Mouse (Mus musculus) v-Abl transformed pro-B cells (cell line): ENCODE measurements at regions not wholly inside any gene's neighbourhood (a gene's known extent, or its start where the extent isn't known, plus 50 kb on each side); places are given as distances from the start of the nearest gene placed in this dataset.

Source experiments
- in situ Hi-C, 2 experiments: fragments of 400-800 bp; cut with MboI; formaldehyde crosslinking; loops; one replicate each; pipeline ENCODE4 v1.15.1; 2025; ENCODE audit not compliant: unreplicated experiment in 2 of 2

- in situ Hi-C loops, result no loop called here
Observed at GRCm38 (mm10) chr8:103413589-103414575, 628.4 kb upstream of the Cdh11 start.

DNA sequence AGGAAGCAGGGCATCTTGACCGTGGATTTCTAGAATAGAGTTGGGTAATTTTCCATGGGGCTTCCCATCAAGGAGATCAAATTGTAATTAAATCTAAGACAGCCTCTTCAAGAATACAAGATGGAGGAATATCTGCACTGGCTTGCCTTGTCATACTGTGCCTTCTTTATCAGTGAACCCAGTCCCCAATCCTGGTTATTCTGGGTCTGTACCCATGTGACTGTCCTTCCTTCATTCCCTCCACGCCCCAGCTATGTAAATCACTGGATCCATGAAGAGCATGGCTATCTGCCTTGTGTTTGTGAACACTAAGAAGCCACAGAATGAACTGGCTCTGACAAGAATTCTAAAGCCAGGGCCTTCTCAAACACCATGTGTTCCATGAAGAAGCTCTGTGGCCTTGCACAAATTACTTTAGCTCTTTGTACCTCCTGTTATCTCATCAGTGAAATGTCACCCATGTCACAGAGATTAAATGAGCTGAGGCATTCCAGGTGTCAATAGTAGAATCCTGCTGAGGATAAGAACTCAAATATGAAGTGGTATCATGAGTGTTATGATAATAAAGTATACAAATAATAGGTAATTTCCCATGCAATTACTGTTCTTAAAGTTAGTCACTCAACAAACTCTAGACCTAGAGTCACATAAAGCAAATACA lies 637.0 kb upstream of the Cdh11 start:
- in situ Hi-C loops, result no loop called here

DNA sequence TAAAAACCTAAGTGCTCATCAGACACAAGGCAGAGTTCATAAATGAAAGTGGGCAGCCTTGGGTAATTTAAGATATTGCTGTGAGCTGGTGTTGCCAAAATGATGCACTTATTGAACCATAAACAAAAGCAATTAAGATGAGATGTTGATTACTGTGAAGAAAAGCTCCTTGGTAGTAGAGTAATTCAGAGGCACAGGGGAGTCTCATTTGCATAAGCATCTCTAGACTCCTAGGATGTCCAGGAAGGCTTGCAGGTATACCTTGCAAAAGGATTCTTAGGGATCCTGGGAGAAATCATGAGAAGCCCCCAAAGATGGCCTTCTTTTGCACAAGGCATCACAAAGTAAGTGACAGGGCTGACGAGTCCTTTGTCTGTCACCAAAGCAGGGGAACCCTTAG lies 640.5 kb upstream of the Cdh11 start:
- in situ Hi-C loops, result no loop called here

DNA sequence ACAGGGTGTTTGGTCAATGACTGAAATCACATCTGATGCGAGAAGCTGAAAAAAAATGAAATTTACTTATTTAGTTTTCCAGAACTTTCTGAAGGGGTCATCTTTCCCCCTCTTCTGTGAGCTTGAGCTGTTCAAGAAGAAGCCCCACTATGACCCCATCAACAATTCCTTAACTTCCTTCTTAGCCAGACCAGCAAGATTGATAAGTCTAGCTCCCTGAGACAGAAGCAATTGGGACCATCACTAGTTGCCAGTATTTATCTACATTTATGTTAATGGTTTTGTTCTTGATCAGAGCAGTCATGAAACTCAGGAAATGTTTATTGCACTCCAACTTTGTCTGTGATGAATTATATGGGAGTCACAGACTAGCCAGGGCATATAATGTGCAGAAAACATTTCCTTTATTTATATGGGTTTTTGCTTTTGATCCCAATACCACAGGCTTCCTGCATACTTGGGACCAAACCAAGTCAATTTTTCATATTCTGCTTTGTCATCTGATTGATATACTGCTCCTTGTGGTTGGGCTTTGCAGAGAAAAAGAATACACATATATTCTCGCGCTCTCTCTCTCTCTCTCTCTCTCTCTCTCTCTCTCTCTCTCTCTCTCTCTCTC lies 645.5 kb upstream of the Cdh11 start:
- in situ Hi-C loops, result no loop called here

- in situ Hi-C loops, result no loop called here
Observed at GRCm38 (mm10) chr8:103433532-103434105, 648.2 kb upstream of the Cdh11 start.

- in situ Hi-C loops, result no loop called here
Observed at GRCm38 (mm10) chr8:103438995-103439717, 653.7 kb upstream of the Cdh11 start.

DNA sequence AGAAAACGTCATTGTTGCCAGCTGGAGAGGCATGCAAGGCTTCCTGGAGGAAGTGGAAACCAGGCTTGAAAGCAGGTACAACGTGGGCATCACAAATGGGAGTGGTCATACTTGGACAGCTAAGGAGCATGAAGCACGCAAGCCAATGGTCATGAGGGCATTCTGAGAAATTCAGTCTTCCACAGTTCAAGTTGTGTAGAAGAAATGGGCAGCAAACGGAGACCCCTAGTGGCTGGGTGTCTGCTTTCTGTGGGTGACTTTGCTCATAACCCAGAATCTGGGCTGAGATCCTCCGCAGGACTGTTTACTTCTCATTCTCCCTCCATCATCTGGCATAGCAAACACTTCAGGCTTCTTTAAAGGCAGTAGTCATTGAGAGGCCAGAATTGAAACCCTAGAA lies 655.7 kb upstream of the Cdh11 start:
- in situ Hi-C loops, result no loop called here

- in situ Hi-C loops, result no loop called here
Observed at GRCm38 (mm10) chr8:103442420-103443125, 657.1 kb upstream of the Cdh11 start.

- in situ Hi-C loops, result no loop called here
Observed at GRCm38 (mm10) chr8:103444577-103444976, 656.8 kb upstream of the Cdh5 start.

GRCm38 (mm10) chr8:103445378-103445777 lies 656.0 kb upstream of the Cdh5 start:
- in situ Hi-C loops, result no loop called here

- in situ Hi-C loops, result no loop called here
Observed at GRCm38 (mm10) chr8:103447916-103448315, 653.5 kb upstream of the Cdh5 start.

- in situ Hi-C loops, result no loop called here
Observed at GRCm38 (mm10) chr8:103451381-103452018, 649.9 kb upstream of the Cdh5 start.

- in situ Hi-C loops, result no loop called here
Observed at GRCm38 (mm10) chr8:103457176-103457575, 644.2 kb upstream of the Cdh5 start.

GRCm38 (mm10) chr8:103463557-103463956 lies 637.9 kb upstream of the Cdh5 start:
- in situ Hi-C loops, result no loop called here

GRCm38 (mm10) chr8:103464777-103465353 lies 636.6 kb upstream of the Cdh5 start:
- in situ Hi-C loops, result no loop called here

DNA sequence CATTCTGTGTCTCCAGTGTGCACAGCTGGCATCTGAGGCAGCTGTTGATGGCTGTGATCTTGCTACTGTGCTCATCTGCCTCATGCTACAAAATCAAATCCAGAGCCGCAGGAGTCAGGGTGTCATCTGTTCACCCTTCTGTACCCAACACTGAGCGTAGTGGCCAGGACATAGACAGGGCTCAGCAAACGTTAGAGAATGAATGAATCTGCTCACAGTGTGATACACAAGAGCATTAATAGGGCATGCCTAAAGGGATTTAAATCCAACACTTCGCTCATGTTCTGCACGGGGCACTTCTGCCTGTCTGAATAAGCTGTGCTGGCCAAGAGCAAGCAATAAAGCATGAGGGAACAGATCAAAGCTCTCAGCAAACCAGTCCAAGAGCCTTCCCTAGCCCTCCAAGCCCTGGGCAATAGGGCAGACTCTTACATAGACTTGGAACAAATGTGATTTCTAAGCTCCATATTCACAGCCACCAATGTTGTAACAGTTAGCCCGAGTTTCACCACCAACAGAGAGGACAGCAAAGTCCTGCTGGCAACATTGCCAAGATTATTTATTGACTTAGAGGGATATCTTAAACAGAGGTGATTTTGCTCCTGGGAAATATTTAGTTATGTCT lies 633.8 kb upstream of the Cdh5 start:
- in situ Hi-C loops, result no loop called here

DNA sequence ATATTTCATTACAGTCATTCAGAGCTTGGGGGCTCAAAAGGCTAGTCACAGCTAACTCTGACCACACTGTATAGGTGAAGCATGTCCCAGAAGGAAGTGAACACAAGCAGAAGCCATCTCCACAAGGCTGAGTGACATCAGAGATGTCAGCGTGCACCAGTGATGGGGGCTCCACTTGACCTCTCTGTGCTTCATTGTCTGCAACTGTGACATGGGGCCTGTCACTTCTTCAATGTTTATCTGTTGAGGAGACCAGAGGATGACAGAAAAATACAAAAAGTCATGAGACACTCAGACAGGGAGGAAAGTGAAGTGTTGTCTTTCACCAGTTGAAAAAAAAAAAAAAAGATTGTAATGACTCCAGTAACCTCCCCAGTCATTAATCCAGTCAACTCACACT lies 632.4 kb upstream of the Cdh5 start:
- in situ Hi-C loops, result no loop called here

DNA sequence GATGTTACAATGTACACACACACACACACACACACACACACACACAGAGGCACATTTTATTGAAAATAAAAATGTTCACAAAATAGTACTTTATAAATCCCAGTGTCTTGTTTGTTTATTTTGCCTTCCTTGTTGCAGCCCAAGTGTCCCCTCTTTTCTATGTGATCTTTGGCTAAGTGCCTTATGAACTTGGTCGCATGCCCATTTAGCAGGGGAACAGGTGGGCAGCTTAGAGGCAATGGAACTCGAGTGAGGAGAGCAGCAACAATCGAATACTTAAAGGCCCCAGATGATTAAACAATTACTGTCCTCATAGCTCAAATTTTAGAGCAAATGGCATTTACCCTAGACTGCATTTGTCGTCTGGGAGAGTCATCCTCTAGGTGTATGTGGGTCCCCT lies 631.1 kb upstream of the Cdh5 start:
- in situ Hi-C loops, result no loop called here
